Mouse (Mus musculus) megakaryocyte, embryonic 14.5 days (primary cell): Measurements from ENCODE around the gene Hist3h2a.

Source experiments
- FLI1 ChIP-seq: IDR thresholded peaks from 2 replicates; pipeline ENCODE4 v1.6.1; 2012; ENCODE audit warnings: low read length, inconsistent platforms, mixed read lengths
- GATA1 ChIP-seq: IDR thresholded peaks from 3 replicates; pipeline ENCODE4 v1.6.1; 2012; ENCODE audit warnings: mixed read lengths, low read length, inconsistent platforms, borderline replicate concordance

GRCm38 (mm10) chr11:58959921-58960465 lies 5.5 kb downstream of the Hist3h2a start:
- TF ChIP-seq FLI1 (no peak), GATA1 (no peak)
